In the genomic region with DNA sequence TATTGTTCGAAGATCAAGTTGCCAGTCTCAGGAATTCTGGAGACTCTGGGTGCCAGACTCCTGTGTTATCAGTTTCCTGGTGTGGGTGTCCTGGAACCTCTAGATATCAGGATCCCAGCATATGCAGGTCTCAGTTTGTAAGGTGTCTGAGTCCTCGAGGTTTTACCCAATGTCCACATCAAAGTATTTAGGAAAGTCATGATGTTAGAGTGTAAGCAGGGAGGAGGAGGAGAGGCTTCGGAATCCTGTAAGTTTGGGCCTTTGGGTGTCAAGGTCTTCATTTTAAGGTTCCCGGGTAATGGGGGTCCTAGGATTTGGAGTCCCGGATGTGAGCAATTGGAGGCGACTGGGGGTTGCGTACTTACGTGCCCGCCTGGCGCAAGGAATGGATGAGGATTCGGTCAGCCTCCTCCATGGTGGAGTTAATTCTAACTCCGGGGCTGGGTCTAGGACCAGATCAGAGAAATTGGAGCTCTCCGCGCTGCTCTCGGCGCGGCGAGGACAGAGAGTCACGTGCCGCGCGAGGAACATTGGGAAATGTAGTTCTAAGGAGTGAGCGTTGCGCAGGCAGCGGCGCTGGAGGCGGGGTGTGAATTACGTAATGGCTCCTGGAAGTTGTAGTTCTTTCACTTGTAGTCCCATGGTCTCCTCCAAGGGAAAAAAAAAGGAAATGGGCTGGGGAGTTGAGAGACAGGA, we compare ENCODE assay signal across 8 mouse cellular contexts. TPM values are rescaled to one million over a fixed set of nuclear protein-coding genes. Genes with fewer than 3 reads are reported as not detected.
A peak's percentile ranks its signal among the peaks of the same experiment; 100 is the strongest.
DNase-seq lines count a peak whose midpoint lies in the region; ATAC-seq lines count a peak whose summit lies in the region.

Ccdc22 (minus strand) TSS at position 639 of the 696 bp plus-strand sequence.

- DNase-seq in adipocyte (ENCODE audit: low spot score): peak; percentile 86
- DNase-seq in embryo, embryonic 10 days (ENCODE audit: low spot score): peak; percentile 95
- peak; percentile 82 for DNase-seq in gastrocnemius, postnatal 14 days
- peak; percentile 67 to 89 for DNase-seq in left cerebral cortex, postnatal 10 days (ENCODE audit: extremely low spot score in 1 of 2, low spot score in 2 of 2)
- peak; percentile 80 for DNase-seq in right cerebral cortex, postnatal 25 days
- peak; percentile 66 to 81 for DNase-seq in urinary bladder, postnatal 4 days (ENCODE audit: low spot score in 2 of 2)

- intact Hi-C loops in gastrocnemius, postnatal 14 days (cut with DNase I; ENCODE audit: low total_unique reads): no loop called here
- intact Hi-C loops in left cerebral cortex, postnatal 10 days (cut with DNase I): no loop called here

- peak; percentile 96 for ATAC-seq in inflammation-experienced regulatory T-cells, adult 6 months
- peak; percentile 99 for ATAC-seq in megakaryocyte-erythroid progenitor cell, adult 5-6 weeks (replicated peaks; ENCODE audit: low FRiP score, low TSS enrichment, poor library complexity, severe bottlenecking)

RNA-seq across cellular contexts. Expression of gene Ccdc22, which starts in this region (rescaled TPM):
- 10 to 100 TPM; 10.2 to 10.9 TPM for total RNA-seq in gastrocnemius, postnatal 14 days (2021)
- polyA plus RNA-seq in inflammation-experienced regulatory T-cells, adult 6 months (2017; shearing (Covaris generic)): 10 to 100 TPM in 1 of 3 experiments, 1 to 10 TPM in 2; 6.3 to 12.1 (median 8.4) TPM
- total RNA-seq in left cerebral cortex, postnatal 10 days (2021): 10 to 100 TPM; 22.8 to 25.9 TPM
- total RNA-seq in megakaryocyte-erythroid progenitor cell, adult 5-6 weeks (2014; fragmentation: Nextera tagmentation): 19.6 and 31.5 TPM in 2 replicates
- 18.2 and 21.6 TPM in 2 replicates for total RNA-seq in megakaryocyte-erythroid progenitor cell, adult 5-6 weeks (2017)

Comparison
In these comparisons a context has a peak if more than half of its experiments do, and no peak if none do; other contexts are left out.
1. Peak in every context shown above with its lines: DNase-seq and ATAC-seq.